Mouse (Mus musculus): ENCODE data around the gene Aunip.

Aunip gene

GRCm38 (mm10) chr4:134549899-134550298, 39.1 kb downstream of the Aunip start:
- in situ Hi-C loops (cut with MboI; ENCODE audit: low sequenced_read_pairs), result no loop called here

- in situ Hi-C loops (cut with MboI; ENCODE audit: low sequenced_read_pairs), result no loop called here
Observed at GRCm38 (mm10) chr4:134551494-134552316, 40.9 kb downstream of the Aunip start, which contains the start of gene Selenon. TSS of gene Selenon (minus strand) at chr4:134552166.

- in situ Hi-C loops (cut with MboI; ENCODE audit: low sequenced_read_pairs), result no loop called here
Observed at GRCm38 (mm10) chr4:134553631-134554030, 42.8 kb downstream of the Aunip start.

- in situ Hi-C loops (cut with MboI; ENCODE audit: low sequenced_read_pairs), result no loop called here
Observed at GRCm38 (mm10) chr4:134555956-134556580, 45.3 kb downstream of the Aunip start.

- in situ Hi-C loops (cut with MboI; ENCODE audit: low sequenced_read_pairs), result no loop called here
Observed at GRCm38 (mm10) chr4:134557626-134558249, 46.9 kb downstream of the Aunip start.

GRCm38 (mm10) chr4:134558570-134559113, 47.8 kb downstream of the Aunip start:
- in situ Hi-C loops (cut with MboI; ENCODE audit: low sequenced_read_pairs), result no loop called here

- in situ Hi-C loops (cut with MboI; ENCODE audit: low sequenced_read_pairs), result no loop called here
Observed at GRCm38 (mm10) chr4:134559154-134559553, 48.4 kb downstream of the Aunip start.

- in situ Hi-C loops (cut with MboI; ENCODE audit: low sequenced_read_pairs), result no loop called here
Observed at GRCm38 (mm10) chr4:134560699-134561098, 49.9 kb downstream of the Aunip start.

- in situ Hi-C loops (cut with MboI; ENCODE audit: low sequenced_read_pairs), result no loop called here
Observed at GRCm38 (mm10) chr4:134562014-134562413, 51.2 kb downstream of the Aunip start.

GRCm38 (mm10) chr4:134563624-134564023, 52.8 kb downstream of the Aunip start:
- in situ Hi-C loops (cut with MboI; ENCODE audit: low sequenced_read_pairs), result no loop called here

GRCm38 (mm10) chr4:134564093-134564492, 53.3 kb downstream of the Aunip start:
- in situ Hi-C loops (cut with MboI; ENCODE audit: low sequenced_read_pairs), result no loop called here

GRCm38 (mm10) chr4:134567377-134568226, 56.8 kb downstream of the Aunip start:
- in situ Hi-C loops (cut with MboI; ENCODE audit: low sequenced_read_pairs), result no loop called here

- in situ Hi-C loops (cut with MboI; ENCODE audit: low sequenced_read_pairs), result no loop called here
Observed at GRCm38 (mm10) chr4:134569205-134569604, 58.4 kb downstream of the Aunip start.

GRCm38 (mm10) chr4:134569831-134570230, 59.0 kb downstream of the Aunip start:
- in situ Hi-C loops (cut with MboI; ENCODE audit: low sequenced_read_pairs), result no loop called here

GRCm38 (mm10) chr4:134570704-134571451, 60.1 kb downstream of the Aunip start:
- in situ Hi-C loops (cut with MboI; ENCODE audit: low sequenced_read_pairs), result no loop called here

GRCm38 (mm10) chr4:134572449-134573300, 61.9 kb downstream of the Aunip start:
- in situ Hi-C loops (cut with MboI; ENCODE audit: low sequenced_read_pairs), result no loop called here
